Mouse (Mus musculus) adrenal gland, adult 18-20 months (tissue): ENCODE measurements at regions not wholly inside any gene's neighbourhood (a gene's known extent, or its start where the extent isn't known, plus 50 kb on each side); places are given as distances from the start of the nearest gene placed in this dataset.

Experiments
- DNase-seq, 2 experiments: peaks; one replicate each; pipeline ENCODE4 v3.0.0; 2021 to 2022; ENCODE audit warnings: low spot score in 2 of 2

DNA sequence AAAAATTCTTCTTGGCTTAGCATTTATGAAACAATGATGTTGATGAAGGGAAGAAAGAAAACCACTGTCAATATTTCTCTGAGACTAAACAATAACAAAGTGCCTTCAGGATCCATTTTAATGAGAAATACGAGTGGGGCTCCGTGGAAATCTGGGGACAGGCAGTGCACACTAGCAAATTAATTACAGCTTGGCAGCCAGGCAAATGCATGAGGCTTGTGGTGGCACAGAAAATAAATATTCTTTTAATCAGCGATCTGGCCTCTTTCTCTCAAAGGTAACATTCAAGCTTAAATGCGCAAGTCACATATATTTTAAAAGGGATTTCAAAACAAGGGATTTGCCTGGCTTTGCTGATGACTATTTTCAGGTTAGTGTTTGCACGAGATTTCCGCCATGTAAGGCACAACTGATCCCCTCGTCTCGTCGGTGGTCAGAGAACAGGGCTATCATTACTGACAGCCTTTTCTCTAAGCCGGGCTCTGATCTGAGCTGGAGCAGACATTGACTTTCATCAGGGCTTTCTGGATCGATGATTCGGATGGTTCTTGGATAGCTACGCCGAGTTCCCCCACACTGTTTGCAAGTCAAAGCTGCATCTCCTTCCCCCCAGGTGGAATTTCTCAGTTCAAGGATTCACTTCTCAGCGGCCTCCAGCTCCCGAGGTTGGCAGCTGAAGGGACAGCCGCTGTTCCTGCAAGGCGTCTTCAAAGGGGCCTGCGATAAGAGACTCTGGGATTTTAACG is 109.1 kb upstream of the Ptbp2 start:
- no peak for DNase-seq

GRCm38 (mm10) chr3:119892533-119893164 is 108.4 kb upstream of the Ptbp2 start:
- DNase-seq, result no peak

- no peak for DNase-seq
Observed at GRCm38 (mm10) chr3:119890911-119891310, 106.6 kb upstream of the Ptbp2 start.

- no peak for DNase-seq
Observed at GRCm38 (mm10) chr3:119888487-119888886, 104.2 kb upstream of the Ptbp2 start.

GRCm38 (mm10) chr3:119876395-119876794 is 92.1 kb upstream of the Ptbp2 start:
- DNase-seq, result no peak

DNA sequence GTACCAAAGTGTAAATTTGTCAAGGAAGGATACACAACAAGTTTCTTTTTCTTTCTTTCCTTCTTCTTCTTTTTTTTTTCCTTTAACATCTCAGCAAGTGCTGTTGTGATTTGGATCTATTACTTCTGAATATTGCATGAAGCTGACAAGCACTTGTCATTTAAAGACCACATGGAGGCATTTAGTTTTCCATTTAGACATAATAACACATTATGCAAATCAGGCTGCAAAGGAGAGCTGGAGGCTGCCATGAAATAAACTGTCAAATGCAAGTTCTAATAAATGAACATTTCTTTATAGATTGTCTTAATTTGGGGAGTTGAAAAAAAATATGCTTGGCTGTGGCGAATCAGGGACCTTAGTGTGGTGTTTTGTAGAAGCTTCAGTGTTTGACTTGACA is 90.8 kb upstream of the Ptbp2 start:
- DNase-seq, result no peak

GRCm38 (mm10) chr3:119862194-119862957 is 78.1 kb upstream of the Ptbp2 start:
- DNase-seq, result no peak
